ENCODE assay signal across 1 mouse cellular context in genomic region chr15:12376491-12377069, GRCm38 (mm10).
TF ChIP-seq lines count a peak whose summit lies in the region.

No protein-coding gene starts in this region.

TF ChIP-seq in MEL, 35 proteins besides CTCF, POLR2A, EP300 and RAD21:
- no peak for TF ChIP-seq MYC (IDR thresholded peaks at IDR 0.05; ENCODE audit: low read depth, low read length)
- TF ChIP-seq HCFC1 (IDR thresholded peaks at IDR 0.05; ENCODE audit: low read depth, low read length), result no peak
- no peak for TF ChIP-seq NELFE (IDR thresholded peaks at IDR 0.05; ENCODE audit: low read depth, low read length)
- no peak for TF ChIP-seq MAFK (IDR thresholded peaks at IDR 0.05; ENCODE audit: borderline replicate concordance, low read depth, low read length)
- TF ChIP-seq POLR2AphosphoS2 (IDR thresholded peaks at IDR 0.05; ENCODE audit: low read length), result no peak
- TF ChIP-seq CHD1 (IDR thresholded peaks at IDR 0.05; ENCODE audit: low read depth, low read length), result no peak
- TF ChIP-seq ZKSCAN1 (IDR thresholded peaks at IDR 0.05; ENCODE audit: low read depth, low read length), result peak; percentile 54; the same call in 1 of the 2 replicates
- TF ChIP-seq ZNF384 (IDR thresholded peaks at IDR 0.05; ENCODE audit: low read depth, low read length), result peak; percentile 100
- TF ChIP-seq ZMIZ1 (IDR thresholded peaks at IDR 0.05; ENCODE audit: low read depth, low read length), result no peak
- TF ChIP-seq SMC3 (IDR thresholded peaks at IDR 0.05; ENCODE audit: low read depth, low read length), result peak; percentile 30
- TF ChIP-seq ZC3H11A (IDR thresholded peaks at IDR 0.05; ENCODE audit: low read depth, low read length), result no peak
- 0 out of 2 replicates have a peak, but pooled peaks have one; percentile 37 for TF ChIP-seq MAZ (IDR thresholded peaks at IDR 0.05; ENCODE audit: low read depth, low read length)
- TF ChIP-seq GATA1 (IDR thresholded peaks at IDR 0.05; ENCODE audit: low read depth, low read length), result no peak
- 0 out of 2 replicates have a peak, but pooled peaks have one; percentile 45 for TF ChIP-seq RCOR1 (IDR thresholded peaks at IDR 0.05; ENCODE audit: low read depth, low read length)
- no peak for TF ChIP-seq JUND (IDR thresholded peaks at IDR 0.05; ENCODE audit: low read depth, low read length)
- TF ChIP-seq MXI1 (IDR thresholded peaks at IDR 0.05; ENCODE audit: low read depth, low read length), result no peak
- TF ChIP-seq USF2 (IDR thresholded peaks at IDR 0.05; ENCODE audit: borderline replicate concordance in 1 of 2, insufficient read depth in 1 of 2, low read depth in 1 of 2, low read length in 2 of 2), result no peak
- TF ChIP-seq TBP (IDR thresholded peaks at IDR 0.05; ENCODE audit: low read depth, low read length), result no peak
- TF ChIP-seq KAT2A (conservative IDR thresholded peaks at IDR 0.05; ENCODE audit: low read depth, low read length), result no peak; the same call in 1 of the 2 replicates
- no peak for TF ChIP-seq NRF1 (IDR thresholded peaks at IDR 0.05; ENCODE audit: insufficient read depth, low read depth, low read length, poor library complexity, severe bottlenecking)
- TF ChIP-seq SIN3A (IDR thresholded peaks at IDR 0.05; ENCODE audit: low read length), result no peak; the same call in 1 of the 2 replicates
- no peak for TF ChIP-seq CHD2 (IDR thresholded peaks at IDR 0.05; ENCODE audit: low read length)
- TF ChIP-seq UBTF (IDR thresholded peaks at IDR 0.05; ENCODE audit: borderline replicate concordance, insufficient read depth, low read depth, low read length), result no peak
- no peak for TF ChIP-seq POLR2AphosphoS5 (IDR thresholded peaks at IDR 0.05; ENCODE audit: borderline replicate concordance, low read depth, low read length)
- TF ChIP-seq BHLHE40 (IDR thresholded peaks at IDR 0.05; ENCODE audit: borderline replicate concordance, low read depth, low read length), result no peak
- no peak for TF ChIP-seq GABPA (IDR thresholded peaks at IDR 0.05; ENCODE audit: low read depth, low read length)
- TF ChIP-seq TAL1 (IDR thresholded peaks at IDR 0.05; ENCODE audit: low read length), result no peak
- TF ChIP-seq USF1 (IDR thresholded peaks at IDR 0.05; ENCODE audit: low read depth, low read length), result 0 out of 2 replicates have a peak, but pooled peaks have one; percentile 14
- no peak for TF ChIP-seq E2F4 (IDR thresholded peaks at IDR 0.05; ENCODE audit: borderline replicate concordance, low read depth, low read length)
- TF ChIP-seq MEF2A (IDR thresholded peaks at IDR 0.05; ENCODE audit: extremely low read depth, insufficient replicate concordance, low read depth, low read length, poor library complexity, severe bottlenecking), result no peak
- peak; percentile 31; the same call in 1 of the 2 replicates for TF ChIP-seq ETS1 (IDR thresholded peaks at IDR 0.05; ENCODE audit: low read depth, low read length)
- peak; percentile 68; the same call in 1 of the 2 replicates for TF ChIP-seq MAX (IDR thresholded peaks at IDR 0.05; ENCODE audit: low read length)
- TF ChIP-seq MYB (IDR thresholded peaks at IDR 0.05; ENCODE audit: low read depth, low read length), result 0 out of 2 replicates have a peak, but pooled peaks have one; percentile 9
- peak; percentile 48; the same call in 1 of the 2 replicates for TF ChIP-seq TCF12 (IDR thresholded peaks at IDR 0.05; ENCODE audit: low read depth, low read length)
- no peak for TF ChIP-seq ELF1 (IDR thresholded peaks at IDR 0.05; ENCODE audit: low read depth, low read length)
